Mouse (Mus musculus) CH12.LX (cell line): ENCODE results near the gene Plk3. TPM values are rescaled to one million over a fixed set of nuclear protein-coding genes. Genes with fewer than 3 reads are reported as not detected.

ENCODE experiments used
- DNase-seq: peaks from one replicate; pipeline ENCODE4 v3.0.0-alpha.2; 2013; ENCODE audit errors: extremely low read depth
- H3K27ac ChIP-seq: 2 replicates; pipeline ENCODE4 v1.5.1; 2012; ENCODE audit warnings: low read depth, mild to moderate bottlenecking, control low read depth, moderate library complexity; ENCODE audit not compliant: insufficient read depth
- H3K27me3 ChIP-seq: replicated peaks from 2 replicates; pipeline ENCODE3; 2012; ENCODE audit warnings: inconsistent platforms
- H3K36me3 ChIP-seq, 2 experiments: replicated peaks in 1 of 2; 2 replicates each; pipeline versions ENCODE3 to v1.6.1; 2012; ENCODE audit warnings: inconsistent platforms in 1 of 2, low read length in 1 of 2, mild to moderate bottlenecking in 1 of 2, mixed read lengths in 1 of 2, moderate library complexity in 1 of 2; ENCODE audit not compliant: control insufficient read depth in 1 of 2, insufficient read depth in 1 of 2
- H3K4me1 ChIP-seq, 2 experiments: 2 replicates each; pipeline ENCODE4 v1.6.1; 2012; ENCODE audit warnings: inconsistent platforms in 1 of 2, moderate library complexity in 1 of 2; ENCODE audit not compliant: insufficient read depth in 2 of 2, control insufficient read depth in 1 of 2
- H3K4me2 ChIP-seq: 2 replicates; pipeline ENCODE4 v1.6.1; 2012; ENCODE audit warnings: low read depth, mild to moderate bottlenecking, control low read depth; ENCODE audit not compliant: poor library complexity, insufficient read depth, severe bottlenecking
- H3K4me3 ChIP-seq, 3 experiments: fragments of 150-350 bp in 1 of 3; sonication (generic) in 1 of 3; replicated peaks in 1 of 3; 2 replicates each; pipeline versions ENCODE3 to v1.5.1; 2011 to 2012; ENCODE audit warnings: low read depth in 2 of 3, low read length in 2 of 3, mild to moderate bottlenecking in 2 of 3, moderate library complexity in 2 of 3, control low read depth in 1 of 3, improper control_type of control experiment in 1 of 3, inconsistent platforms in 1 of 3, mixed read lengths in 1 of 3; ENCODE audit not compliant: poor library complexity in 1 of 3
- H3K79me2 ChIP-seq: replicated peaks from 2 replicates; pipeline ENCODE4 v1.6.1; 2012; ENCODE audit warnings: mild to moderate bottlenecking, moderate library complexity; ENCODE audit not compliant: control insufficient read depth, poor library complexity, insufficient read depth, severe bottlenecking; ENCODE audit errors: extremely low read depth
- H3K9ac ChIP-seq: 2 replicates; pipeline ENCODE4 v1.6.1; 2012; ENCODE audit warnings: low read depth, mild to moderate bottlenecking, control low read depth, moderate library complexity; ENCODE audit not compliant: insufficient read depth
- H3K9me3 ChIP-seq: replicated peaks from 2 replicates; pipeline ENCODE3; 2012; ENCODE audit warnings: low read length, inconsistent platforms, mixed read lengths
- BHLHE40 ChIP-seq: IDR thresholded peaks from 2 replicates; pipeline ENCODE4 v1.6.1; 2011; ENCODE audit warnings: mild to moderate bottlenecking, low read depth, low read length, improper control_type of control experiment
- CHD1 ChIP-seq: IDR thresholded peaks from 2 replicates; pipeline ENCODE4 v1.6.1; 2012; ENCODE audit warnings: low read depth, low read length, improper control_type of control experiment, inconsistent platforms
- CHD2 ChIP-seq: IDR thresholded peaks from 2 replicates; pipeline ENCODE4 v1.6.1; 2011; ENCODE audit warnings: low read length, improper control_type of control experiment
- CTCF ChIP-seq, 2 experiments: IDR thresholded peaks in 1 of 2; conservative IDR thresholded peaks in 1 of 2; 2 replicates each; pipeline ENCODE4 v1.5.1; 2011 to 2012; ENCODE audit warnings: low read depth in 2 of 2, low read length in 2 of 2, improper control_type of control experiment in 1 of 2, inconsistent platforms in 1 of 2, mild to moderate bottlenecking in 1 of 2, moderate library complexity in 1 of 2
- E2F4 ChIP-seq: IDR thresholded peaks from 2 replicates; pipeline ENCODE4 v1.6.1; 2011; ENCODE audit warnings: low read depth, low read length, improper control_type of control experiment; ENCODE audit not compliant: insufficient replicate concordance
- ELF1 ChIP-seq: IDR thresholded peaks from 2 replicates; pipeline ENCODE4 v1.6.1; 2014; ENCODE audit warnings: low read depth, mild to moderate bottlenecking, inconsistent platforms, low read length, improper control_type of control experiment
- EP300 ChIP-seq: IDR thresholded peaks from 2 replicates; pipeline ENCODE4 v1.6.1; 2011; ENCODE audit warnings: low read length, improper control_type of control experiment
- ETS1 ChIP-seq: conservative IDR thresholded peaks from 2 replicates; pipeline ENCODE4 v1.6.1; 2012; ENCODE audit warnings: low read depth, mild to moderate bottlenecking, inconsistent platforms, low read length, improper control_type of control experiment, moderate library complexity
- HCFC1 ChIP-seq: IDR thresholded peaks from 2 replicates; pipeline ENCODE4 v1.6.1; 2012; ENCODE audit warnings: low read depth, mild to moderate bottlenecking, inconsistent platforms, low read length, improper control_type of control experiment
- IRF4 ChIP-seq: IDR thresholded peaks from 2 replicates; pipeline ENCODE4 v1.6.1; 2014; ENCODE audit warnings: low read depth, mild to moderate bottlenecking, inconsistent platforms, low read length, improper control_type of control experiment
- JUN ChIP-seq: IDR thresholded peaks from 2 replicates; pipeline ENCODE4 v1.6.1; 2011; ENCODE audit warnings: low read depth, mild to moderate bottlenecking, low read length, improper control_type of control experiment, moderate library complexity; ENCODE audit not compliant: insufficient read depth
- JUND ChIP-seq: conservative IDR thresholded peaks from 2 replicates; pipeline ENCODE4 v1.6.1; 2011; ENCODE audit warnings: low read depth, low read length, improper control_type of control experiment
- KAT2A ChIP-seq: IDR thresholded peaks from 2 replicates; pipeline ENCODE4 v1.6.1; 2012; ENCODE audit warnings: low read length, improper control_type of control experiment, inconsistent platforms; ENCODE audit not compliant: insufficient replicate concordance
- MAFK ChIP-seq: IDR thresholded peaks from 2 replicates; pipeline ENCODE4 v1.6.1; 2011; ENCODE audit warnings: low read length, improper control_type of control experiment; ENCODE audit not compliant: insufficient replicate concordance
- MAX ChIP-seq: IDR thresholded peaks from 2 replicates; pipeline ENCODE4 v1.6.1; 2011; ENCODE audit warnings: low read length, improper control_type of control experiment
- MAZ ChIP-seq: IDR thresholded peaks from 2 replicates; pipeline ENCODE4 v1.6.1; 2012; ENCODE audit warnings: low read depth, mild to moderate bottlenecking, inconsistent platforms, low read length, improper control_type of control experiment, moderate library complexity
- MEF2A ChIP-seq: IDR thresholded peaks from 2 replicates; pipeline ENCODE4 v1.6.1; 2014; ENCODE audit warnings: low read depth, mild to moderate bottlenecking, inconsistent platforms, low read length, improper control_type of control experiment, borderline replicate concordance
- MXI1 ChIP-seq: IDR thresholded peaks from 2 replicates; pipeline ENCODE4 v1.6.1; 2011; ENCODE audit warnings: mild to moderate bottlenecking, low read depth, low read length, improper control_type of control experiment
- MYC ChIP-seq: IDR thresholded peaks from 2 replicates; pipeline ENCODE4 v1.6.1; 2011; ENCODE audit warnings: low read depth, mild to moderate bottlenecking, improper control_type of control experiment, low read length
- NELFE ChIP-seq: IDR thresholded peaks from 2 replicates; pipeline ENCODE4 v1.6.1; 2011; ENCODE audit warnings: low read depth, low read length, improper control_type of control experiment
- NRF1 ChIP-seq: IDR thresholded peaks from 2 replicates; pipeline ENCODE4 v1.6.1; 2014; ENCODE audit warnings: low read depth, mild to moderate bottlenecking, inconsistent platforms, low read length, improper control_type of control experiment, moderate library complexity
- PAX5 ChIP-seq: IDR thresholded peaks from 2 replicates; pipeline ENCODE4 v1.6.1; 2012; ENCODE audit warnings: low read length, inconsistent platforms, mixed read lengths
- POLR2A ChIP-seq: IDR thresholded peaks from 2 replicates; pipeline ENCODE4 v1.6.1; 2011; ENCODE audit warnings: low read depth, mild to moderate bottlenecking, improper control_type of control experiment, low read length
- POLR2AphosphoS2 ChIP-seq: IDR thresholded peaks from 2 replicates; pipeline ENCODE4 v1.6.1; 2011; ENCODE audit warnings: low read depth, low read length, improper control_type of control experiment
- RAD21 ChIP-seq: IDR thresholded peaks from 2 replicates; pipeline ENCODE4 v1.6.1; 2011; ENCODE audit warnings: low read depth, mild to moderate bottlenecking, low read length, improper control_type of control experiment, moderate library complexity
- RCOR1 ChIP-seq: conservative IDR thresholded peaks from 2 replicates; pipeline ENCODE4 v1.6.1; 2012; ENCODE audit warnings: low read depth, mild to moderate bottlenecking, inconsistent platforms, low read length, improper control_type of control experiment
- SIN3A ChIP-seq: IDR thresholded peaks from 2 replicates; pipeline ENCODE4 v1.6.1; 2012; ENCODE audit warnings: low read length, improper control_type of control experiment, inconsistent platforms
- SMC3 ChIP-seq: IDR thresholded peaks from 2 replicates; pipeline ENCODE4 v1.6.1; 2011; ENCODE audit warnings: low read depth, low read length, improper control_type of control experiment
- TBP ChIP-seq: conservative IDR thresholded peaks from 2 replicates; pipeline ENCODE4 v1.6.1; 2011; ENCODE audit warnings: low read depth, low read length, improper control_type of control experiment
- TCF12 ChIP-seq: IDR thresholded peaks from 2 replicates; pipeline ENCODE4 v1.6.1; 2014; ENCODE audit warnings: low read depth, mild to moderate bottlenecking, inconsistent platforms, low read length, improper control_type of control experiment
- UBTF ChIP-seq: IDR thresholded peaks from 2 replicates; pipeline ENCODE4 v1.6.1; 2012; ENCODE audit warnings: low read depth, mild to moderate bottlenecking, inconsistent platforms, low read length, improper control_type of control experiment, moderate library complexity
- USF1 ChIP-seq: IDR thresholded peaks from 2 replicates; pipeline ENCODE4 v1.6.1; 2014; ENCODE audit warnings: low read depth, mild to moderate bottlenecking, inconsistent platforms, low read length, improper control_type of control experiment
- USF2 ChIP-seq: conservative IDR thresholded peaks from 2 replicates; pipeline ENCODE4 v1.6.1; 2011; ENCODE audit warnings: low read depth, low read length, improper control_type of control experiment
- ZC3H11A ChIP-seq: IDR thresholded peaks from 2 replicates; pipeline ENCODE4 v1.6.1; 2012; ENCODE audit warnings: low read depth, mild to moderate bottlenecking, inconsistent platforms, low read length, improper control_type of control experiment
- ZKSCAN1 ChIP-seq: IDR thresholded peaks from 2 replicates; pipeline ENCODE4 v1.6.1; 2012; ENCODE audit warnings: low read depth, inconsistent platforms, low read length, improper control_type of control experiment, borderline replicate concordance
- ZMIZ1 ChIP-seq: IDR thresholded peaks from 2 replicates; pipeline ENCODE4 v1.6.1; 2012; ENCODE audit warnings: low read depth, mild to moderate bottlenecking, inconsistent platforms, low read length, improper control_type of control experiment
- ZNF384 ChIP-seq: IDR thresholded peaks from 2 replicates; pipeline ENCODE4 v1.6.1; 2012; ENCODE audit warnings: low read depth, low read length, improper control_type of control experiment, inconsistent platforms
- dilution Hi-C: fragments of 300-500 bp; cut with MboI; formaldehyde crosslinking; loops from 2 replicates; pipeline ENCODE4 v1.14.3; 2020; ENCODE audit warnings: low sequenced_read_pairs; ENCODE audit not compliant: extremely low pct_unique_long_range_greater_than_20kb, extremely low pct_ligation_motif_present
- in situ Hi-C: fragments of 300-500 bp; cut with MboI; formaldehyde crosslinking; loops from 3 replicates; pipeline ENCODE4 v1.14.3; 2019; ENCODE audit warnings: low sequenced_read_pairs, low pct_ligation_motif_present, low pct_unique_long_range_greater_than_20kb, mixed read lengths
- polyA plus RNA-seq: library from polyadenylated mRNA; unstranded; fragments of >175 nt; gene quantifications from 2 replicates; pipeline ENCODE4 v1.2.1, GENCODE M21; 2012; ENCODE audit warnings: low read depth; ENCODE audit not compliant: insufficient read length
- total RNA-seq, 2 experiments: library from RNA; depleted of rRNA; stranded (reverse); fragments of 300-350 nt in 1 of 2; fragments of >200 nt in 1 of 2; gene quantifications; 2 replicates each; pipeline ENCODE4 v1.2.3; 2012 to 2014

The Plk3 gene
- total RNA-seq (2012; rRNA removed) (12.0 and 13.8 TPM in 2 replicates), total RNA-seq (2014; rRNA removed) (8.6 and 8.8 TPM in 2 replicates), polyA plus RNA-seq (14.7 and 18.5 TPM in 2 replicates)

DNA sequence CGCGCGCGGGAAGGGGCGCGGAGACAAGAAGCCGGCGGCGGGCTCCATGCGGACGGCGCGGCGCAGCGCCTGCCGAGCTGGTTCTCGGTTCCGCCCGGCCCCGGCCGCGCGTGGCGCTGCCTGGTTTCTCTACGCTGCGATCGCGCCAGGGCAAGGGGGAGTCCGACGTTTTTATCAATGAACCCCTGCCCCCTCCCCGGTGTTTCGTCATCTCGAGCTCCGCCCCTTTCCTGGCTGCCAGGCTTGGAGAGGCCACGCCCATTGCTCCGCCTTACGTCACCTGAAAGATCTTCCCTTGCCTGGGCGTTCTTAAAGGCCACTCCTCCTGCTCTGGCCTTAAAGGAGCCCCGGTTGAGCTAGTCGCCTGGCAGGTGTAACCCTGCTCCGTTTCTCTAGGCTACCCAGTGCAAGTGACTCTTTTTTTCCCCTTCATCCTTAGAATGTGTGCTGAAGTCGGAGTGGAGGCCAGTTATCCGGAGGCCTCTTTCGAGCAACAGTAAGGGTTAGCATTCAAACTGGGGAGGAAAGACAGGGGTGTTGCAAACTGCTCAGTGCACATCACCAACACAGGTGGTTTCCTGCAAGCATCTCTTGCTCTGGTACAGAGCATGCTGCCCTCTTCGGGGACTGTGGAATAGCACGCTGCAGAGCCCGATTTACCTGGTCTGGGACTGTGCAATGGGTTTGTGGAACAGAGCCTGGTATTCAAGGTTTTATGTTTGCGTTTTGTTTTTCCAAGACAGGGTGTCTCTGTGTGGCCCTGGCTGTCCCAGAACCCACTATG, at the start of gene Plk3:
Gene Plk3, minus strand, starts transcription at position 147 of the 784 bp plus-strand sequence.
- TF ChIP-seq UBTF (peak; percentile 58; the same call in 1 of the 2 replicates), RCOR1 (peak; percentile 38; the same call in 1 of the 2 replicates), ZMIZ1 (peak; percentile 96), MAX (peak; percentile 46; the same call in 1 of the 2 replicates), MAFK (no peak), MYC (peak; percentile 36; the same call in 1 of the 2 replicates), PAX5 (no peak), POLR2AphosphoS2 (peak; percentile 73; the same call in 1 of the 2 replicates), ZC3H11A (no peak), MAZ (peak; percentile 83), SMC3 (peak; percentile 36), MXI1 (peak; percentile 79), IRF4 (peak; percentile 64), EP300 (no peak; the same call in 1 of the 2 replicates), HCFC1 (peak; percentile 29; the same call in 1 of the 2 replicates), RAD21 (peak; percentile 40), MEF2A (peak; percentile 62; the same call in 1 of the 2 replicates), JUN (no peak), JUND (no peak), ZNF384 (no peak), NELFE (peak; percentile 96), POLR2A (peak; percentile 98), KAT2A (no peak), USF1 (no peak), CHD1 (no peak), TCF12 (peak; percentile 73; the same call in 1 of the 2 replicates), ZKSCAN1 (no peak), ELF1 (peak; percentile 48), ETS1 (peak; percentile 26), USF2 (no peak), NRF1 (peak; percentile 33; the same call in 1 of the 2 replicates), BHLHE40 (no peak; the same call in 1 of the 2 replicates), E2F4 (no peak), TBP (peak; percentile 94), CTCF (conservative IDR thresholded peaks at IDR 0.05 in 1 of 2, IDR thresholded peaks at IDR 0.05 in 1 of 2; ENCODE audit: low read depth in 2 of 2, low read length in 2 of 2) (peak in 1 of 2 experiments; percentile 50; a peak in 2 of 4 replicates), SIN3A (no peak; the same call in 1 of the 2 replicates), CHD2 (peak; percentile 75)
- Histone ChIP-seq H3K4me3 (peak within 1 kb of the TSS; percentile 86 to 98 (median 91)), H3K4me2 (peak within 1 kb of the TSS; percentile 91), H3K36me3 (peaks cover 23 to 33% of the 10 kb centered on the region in 2 experiments), H3K9me3 (no peaks in the 10 kb centered on the region), H3K4me1 (peaks cover 21 to 62% of the 10 kb centered on the region in 2 experiments), H3K27ac (0 out of 2 replicates have a peak within 1 kb of the TSS, but pooled peaks have one; percentile 9), H3K27me3 (no peaks in the 10 kb centered on the region), H3K9ac (peak within 1 kb of the TSS; percentile 97), H3K79me2 (peaks cover 20% of the 10 kb centered on the region)
- DNase-seq: peak; percentile 99
- dilution Hi-C loops: no loop called here
- in situ Hi-C loops: loop anchor here (5.0 kb wide), 1 partner anchor 132 kb away; no protein-coding TSS in a partner anchor
